Mouse (Mus musculus) heart, adult 2 months (tissue): Measurements from ENCODE around the gene Otud3. TPM values are rescaled to one million over a fixed set of nuclear protein-coding genes. Genes with fewer than 3 reads are reported as not detected.

Source experiments
- DNase-seq, 2 experiments: peaks; one replicate each; pipeline ENCODE4 v3.0.0; 2021
- H3K27ac ChIP-seq: fragments of 200-600 bp; 2 replicates; pipeline ENCODE4 v1.8.1; 2022
- H3K27me3 ChIP-seq: fragments of 200-500 bp; 2 replicates; pipeline ENCODE4 v1.6.1; 2012; ENCODE audit warnings: mild to moderate bottlenecking, low read length, inconsistent platforms, mixed read lengths; ENCODE audit not compliant: control insufficient read depth, insufficient read depth
- H3K36me3 ChIP-seq: fragments of 200-500 bp; 2 replicates; pipeline ENCODE4 v1.6.1; 2012; ENCODE audit warnings: low read length, inconsistent platforms; ENCODE audit not compliant: control insufficient read depth, insufficient read depth
- H3K4me1 ChIP-seq: fragments of 200-500 bp; 2 replicates; pipeline ENCODE4 v1.6.1; 2011; ENCODE audit warnings: low read length; ENCODE audit not compliant: control insufficient read depth, insufficient read depth
- H3K4me3 ChIP-seq: fragments of 200-600 bp; 2 replicates; pipeline ENCODE4 v1.8.1; 2022
- H3K79me2 ChIP-seq: fragments of 200-500 bp; replicated peaks from 2 replicates; pipeline ENCODE4 v1.6.1; 2012; ENCODE audit warnings: mild to moderate bottlenecking, inconsistent platforms, low read length, moderate library complexity, mixed read lengths; ENCODE audit not compliant: control insufficient read depth, insufficient read depth
- H3K9ac ChIP-seq: fragments of 200-500 bp; 2 replicates; pipeline ENCODE4 v1.6.1; 2012; ENCODE audit warnings: low read depth, mild to moderate bottlenecking, control low read depth, inconsistent platforms, low read length, mixed read lengths
- CTCF ChIP-seq: fragments of 200-600 bp; IDR thresholded peaks from 2 replicates; pipeline ENCODE4 v1.8.1; 2022; ENCODE audit warnings: antibody characterized with exemption, mild to moderate bottlenecking, moderate library complexity
- EP300 ChIP-seq: fragments of 200-500 bp; IDR thresholded peaks from 2 replicates; pipeline ENCODE4 v1.6.1; 2011; ENCODE audit warnings: low read depth, low read length, control low read depth; ENCODE audit not compliant: insufficient read depth
- POLR2A ChIP-seq: fragments of 200-500 bp; IDR thresholded peaks from 2 replicates; pipeline ENCODE4 v1.6.1; 2011; ENCODE audit warnings: mild to moderate bottlenecking, low read depth, low read length, control low read depth; ENCODE audit not compliant: insufficient read depth
- WGBS: fragments of 180-500 bp; shearing (Covaris S2); methylation state at CpG from one replicate; pipeline ENCODE4 v1.1.7; 2018; 5-methylcytosine and 5-hydroxymethylcytosine counted together
- intact Hi-C: fragments of 180-260 bp; cut with DNase I; formaldehyde crosslinking; loops from one replicate; pipeline ENCODE4 v1.15.1; 2025
- polyA plus RNA-seq: library from polyadenylated mRNA; depleted of rRNA; stranded (reverse); fragments of >200 nt; gene quantifications from 2 replicates; pipeline ENCODE4 v1.2.3, GENCODE M21; 2012
- total RNA-seq, 2 experiments: library from RNA; stranded (reverse); gene quantifications; 2 replicates each; pipeline ENCODE4 v1.2.3; 2021

The Otud3 gene
- total and polyA plus RNA-seq, 3 experiments = 6.1 to 11.7 (median 10.4) TPM

DNA sequence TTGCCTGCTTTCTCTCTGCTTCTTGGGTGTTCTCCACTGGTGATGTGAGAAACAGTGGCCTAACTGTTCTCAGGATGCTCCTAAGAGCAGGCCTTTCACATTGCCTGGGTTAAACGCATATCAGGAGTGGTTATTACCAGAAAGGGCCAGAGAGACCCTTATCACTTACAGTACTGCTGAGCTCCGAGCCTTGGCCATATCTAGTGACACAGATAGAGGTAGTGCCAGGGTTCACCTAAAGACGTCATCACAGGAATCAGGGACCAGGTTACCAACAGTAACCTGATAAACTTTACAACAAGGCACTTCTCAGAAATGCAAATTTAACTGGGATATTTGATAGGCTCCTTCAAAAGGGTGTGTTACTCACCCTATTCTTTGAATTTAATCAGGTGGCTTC lies 20.1 kb upstream of the Otud3 start:
- Histone ChIP-seq H3K4me3 (no peak overlapping the region), H3K27ac (no peak overlapping the region), H3K79me2 (no peaks in the 10 kb centered on the region), H3K36me3 (no peaks in the 10 kb centered on the region), H3K9ac (no peak overlapping the region), H3K27me3 (no peaks in the 10 kb centered on the region), H3K4me1 (no peaks in the 10 kb centered on the region)
- no peak for DNase-seq
- intact Hi-C loops = no loop called here
- 39% methylated on average over 3 of the region's 3 CpGs for WGBS
- TF ChIP-seq EP300 (no peak), CTCF (no peak)

DNA sequence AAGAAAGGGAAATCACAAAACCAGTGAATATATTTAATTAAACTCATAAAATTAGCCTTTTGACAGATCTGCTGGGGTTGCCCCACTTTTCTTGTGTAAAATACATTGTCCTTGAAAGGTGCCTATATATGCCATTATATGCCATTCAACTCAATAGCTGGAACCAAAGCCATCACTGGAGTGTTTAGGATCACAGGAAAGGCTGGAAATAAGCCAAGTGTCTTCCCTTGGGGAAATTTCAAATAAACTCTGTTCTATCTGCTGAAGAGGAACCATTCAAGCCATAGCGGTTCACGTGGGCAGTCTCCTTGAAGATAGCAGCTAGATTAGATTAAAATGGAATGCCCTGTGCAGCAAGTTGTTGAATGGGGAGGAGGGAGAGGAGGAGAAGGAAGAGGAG lies 11.8 kb upstream of the Otud3 start:
- H3K79me2 ChIP-seq = no peaks in the 10 kb centered on the region
- WGBS = 9% methylated on average over 2 of the region's 2 CpGs
- H3K27ac ChIP-seq = no peak overlapping the region
- no peaks in the 10 kb centered on the region for H3K27me3 ChIP-seq
- TF ChIP-seq POLR2A (no peak), EP300 (no peak), CTCF (no peak)
- DNase-seq = no peak
- H3K4me1 ChIP-seq = no peaks in the 10 kb centered on the region
- H3K4me3 ChIP-seq = no peak overlapping the region
- no peak overlapping the region for H3K9ac ChIP-seq
- intact Hi-C loops = no loop called here
- H3K36me3 ChIP-seq = no peaks in the 10 kb centered on the region

DNA sequence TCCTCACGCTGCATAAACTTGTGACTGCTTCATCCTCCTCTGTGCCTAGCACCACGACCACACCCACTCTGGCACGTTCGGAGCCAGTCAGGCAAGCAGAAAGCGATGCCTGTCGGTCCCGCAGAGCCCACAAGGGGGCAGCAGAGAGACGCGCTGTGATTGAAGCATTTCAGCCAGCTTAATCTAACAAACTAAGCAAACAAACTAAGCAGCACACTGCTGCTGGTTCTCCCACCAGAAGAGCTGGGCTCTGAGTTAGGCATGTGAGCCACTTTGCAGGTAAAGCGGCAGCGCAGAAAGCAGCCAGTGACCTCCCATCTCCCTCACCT lies 8.3 kb upstream of the Otud3 start:
- intact Hi-C loops = loop anchor here (2.0 to 5.0 kb wide), 3 partner anchors 50 to 157 kb away; partner anchors contain the start of gene Tmco4
- Histone ChIP-seq H3K4me3 (no peak overlapping the region), H3K79me2 (no peaks in the 10 kb centered on the region), H3K36me3 (no peaks in the 10 kb centered on the region), H3K27me3 (no peaks in the 10 kb centered on the region), H3K9ac (no peak overlapping the region), H3K4me1 (no peaks in the 10 kb centered on the region), H3K27ac (no peak overlapping the region)
- peak; percentile 92; the same call in 1 of the 2 replicates for TF ChIP-seq EP300
- no peak for TF ChIP-seq CTCF
- TF ChIP-seq POLR2A = no peak
- DNase-seq = peak; percentile 91 to 97
- WGBS = 2% methylated on average over 11 of the region's 11 CpGs

DNA sequence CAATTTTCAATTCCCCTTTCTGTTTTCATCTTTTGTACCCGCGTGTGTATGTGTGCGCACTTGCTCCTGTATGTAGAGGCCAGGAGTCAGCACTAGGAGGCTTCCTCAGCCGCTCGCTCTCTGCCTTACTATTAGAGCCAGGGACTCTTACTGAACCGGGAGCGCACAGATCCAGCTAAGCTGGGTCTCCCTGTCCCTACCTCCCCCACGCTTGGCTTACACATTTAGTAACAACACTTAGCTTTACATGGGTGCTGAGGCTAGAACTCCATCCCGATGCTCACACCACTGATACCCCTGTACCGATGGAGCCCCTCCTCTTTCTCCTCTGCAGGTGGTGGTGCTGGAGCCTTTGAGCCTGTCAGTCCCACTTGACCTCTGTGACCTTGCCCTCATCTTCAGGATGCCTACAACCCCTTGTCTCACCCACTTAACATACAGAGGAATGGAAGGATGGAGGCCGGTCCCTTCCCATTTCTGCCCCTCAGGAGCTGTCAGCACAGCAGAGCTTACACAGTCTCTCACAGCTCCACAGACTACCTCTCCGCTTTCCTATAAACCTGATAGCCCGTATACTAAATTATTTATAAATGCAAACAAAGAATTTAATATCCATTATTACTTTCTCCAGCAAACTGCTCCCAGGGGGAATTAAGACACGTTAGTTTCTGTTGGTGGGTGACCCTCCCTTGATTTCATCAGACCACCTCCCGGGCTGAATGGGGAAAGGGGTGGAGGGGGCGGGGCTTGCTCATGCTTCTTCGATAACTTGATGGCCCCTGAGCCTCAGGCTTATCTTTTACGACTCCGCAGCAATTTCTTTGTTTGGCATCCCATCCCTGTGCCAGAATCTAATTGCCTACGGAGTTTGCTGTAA lies 7.7 kb upstream of the Otud3 start:
- Histone ChIP-seq H3K27me3 (no peaks in the 10 kb centered on the region), H3K27ac (no peak overlapping the region), H3K36me3 (no peaks in the 10 kb centered on the region), H3K4me1 (no peaks in the 10 kb centered on the region), H3K9ac (no peak overlapping the region), H3K79me2 (no peaks in the 10 kb centered on the region), H3K4me3 (no peak overlapping the region)
- WGBS = 37% methylated on average over 20 of the region's 20 CpGs
- TF ChIP-seq CTCF = no peak
- TF ChIP-seq POLR2A = no peak
- no peak for TF ChIP-seq EP300
- intact Hi-C loops = loop anchor here (2.0 to 5.0 kb wide), 3 partner anchors 51 to 157 kb away; partner anchors contain the start of gene Tmco4
- no peak for DNase-seq

DNA sequence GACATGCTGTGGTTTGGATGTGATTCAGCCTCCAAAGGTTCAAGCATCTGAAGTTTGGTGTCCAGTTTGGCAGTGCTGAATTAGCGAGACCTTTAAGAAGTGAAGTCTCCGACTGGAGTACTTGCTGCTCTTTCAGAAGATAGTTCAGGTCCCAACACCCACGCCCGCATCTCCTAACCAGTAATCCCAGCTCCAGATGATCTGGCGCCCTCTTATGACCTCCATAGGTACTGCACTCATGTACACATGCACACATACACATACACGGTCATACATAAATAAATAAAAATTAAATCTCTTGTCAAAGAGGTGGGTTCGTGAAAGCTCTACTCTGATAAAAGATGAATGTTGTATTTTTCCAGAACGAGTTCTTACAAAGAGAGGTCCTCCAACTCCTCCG lies 3.5 kb upstream of the Otud3 start:
- 84% methylated on average over 9 of the region's 9 CpGs for WGBS
- intact Hi-C loops = loop anchor here (5.0 to 10.0 kb wide), 2 partner anchors 215 to 338 kb away; partner anchors contain the start of gene Minos1
- Histone ChIP-seq H3K79me2 (no peaks in the 10 kb centered on the region), H3K27ac (no peak overlapping the region), H3K36me3 (no peaks in the 10 kb centered on the region), H3K27me3 (no peaks in the 10 kb centered on the region), H3K4me3 (no peak overlapping the region), H3K9ac (no peak overlapping the region), H3K4me1 (no peaks in the 10 kb centered on the region; the same call in 1 of the 2 replicates)
- TF ChIP-seq POLR2A (no peak), CTCF (peak; percentile 35)
- no peak for DNase-seq

DNA sequence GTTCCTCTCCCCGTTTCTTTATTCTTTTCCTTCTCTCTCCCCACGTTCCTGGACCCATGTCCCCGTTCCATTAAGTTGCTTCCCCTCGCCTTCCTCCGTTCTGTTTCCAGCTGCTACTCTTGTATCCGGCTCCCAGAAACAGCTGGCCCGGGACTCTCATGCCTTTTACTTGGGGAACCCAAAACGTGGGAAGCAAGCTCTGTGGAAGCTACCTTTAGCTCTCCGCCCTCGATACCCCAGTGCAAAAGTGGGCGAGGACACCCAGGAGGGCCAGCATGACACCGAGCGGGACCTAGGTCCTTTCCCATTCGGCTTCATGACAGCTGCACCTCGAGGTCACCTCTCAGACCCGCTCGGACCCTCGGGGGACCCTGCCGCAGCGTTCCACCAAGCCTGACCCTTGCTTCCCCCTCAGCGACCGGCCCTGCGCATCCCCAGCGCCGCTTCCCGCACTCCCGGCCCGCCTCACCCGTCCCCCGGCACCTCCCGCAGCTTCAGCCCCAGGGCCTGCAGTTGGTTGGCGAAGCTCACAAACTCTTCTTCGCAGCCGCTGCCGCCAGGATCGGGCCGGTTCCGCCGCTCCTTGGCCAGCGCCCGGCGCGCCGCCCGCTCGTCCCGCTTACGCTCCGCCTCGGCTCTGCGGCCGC lies 481 bp downstream of the Otud3 start:
- Histone ChIP-seq H3K4me1 (no peaks in the 10 kb centered on the region; the same call in 1 of the 2 replicates), H3K9ac (peak overlapping the region; percentile 94), H3K79me2 (peaks cover 4% of the 10 kb centered on the region; the same call in 1 of the 2 replicates), H3K27ac (peak overlapping the region; percentile 73), H3K36me3 (no peaks in the 10 kb centered on the region), H3K27me3 (no peaks in the 10 kb centered on the region), H3K4me3 (peak overlapping the region; percentile 58)
- WGBS = under 1% methylated on average over 52 of the region's 52 CpGs
- DNase-seq = no peak
- TF ChIP-seq CTCF = no peak
- TF ChIP-seq POLR2A = no peak
- no peak for TF ChIP-seq EP300
- intact Hi-C loops = loop anchor here (10.0 kb wide), 1 partner anchor 342 kb away; no protein-coding TSS in a partner anchor
